Mouse (Mus musculus) limb, embryonic 11.5 days (tissue): ENCODE measurements around the gene Myh7. TPM values are rescaled to one million over a fixed set of nuclear protein-coding genes. Genes with fewer than 3 reads are reported as not detected.
"Not testable (repeated sequence)": the region's sequence is repeated elsewhere in the genome, so short reads cannot be mapped to it uniquely, and the experiment has no call there.

Experiments
- ATAC-seq: fragments of 200-750 bp; cut with Nextera tagmentation; 2 replicates; pipeline ENCODE4 v1.8.0; 2017; ENCODE audit warnings: low read depth; ENCODE audit not compliant: insufficient number of reproducible peaks, low FRiP score, low TSS enrichment
- DNase-seq: peaks from one replicate; pipeline ENCODE4 v3.0.0-alpha.2; 2015; ENCODE audit warnings: low spot score
- H3K27ac ChIP-seq: fragments of 300-500 bp; sonication (generic); replicated peaks from 2 replicates; pipeline ENCODE4 v1.5.1; 2014; ENCODE audit warnings: low read depth, mild to moderate bottlenecking, low read length
- H3K27me3 ChIP-seq: fragments of 300-500 bp; sonication (generic); 2 replicates; pipeline ENCODE4 v1.6.1; 2014; ENCODE audit warnings: mild to moderate bottlenecking, low read length, mixed read lengths; ENCODE audit not compliant: control insufficient read depth, insufficient read depth
- H3K36me3 ChIP-seq: fragments of 300-500 bp; sonication (generic); 2 replicates; pipeline ENCODE4 v1.6.1; 2014; ENCODE audit warnings: mild to moderate bottlenecking, low read length, moderate library complexity, mixed read lengths; ENCODE audit not compliant: control insufficient read depth, insufficient read depth
- H3K4me1 ChIP-seq: fragments of 300-500 bp; sonication (generic); 2 replicates; pipeline ENCODE4 v1.6.1; 2014; ENCODE audit warnings: low read length, mixed read lengths; ENCODE audit not compliant: control insufficient read depth, insufficient read depth
- H3K4me2 ChIP-seq: fragments of 300-500 bp; sonication (generic); 2 replicates; pipeline ENCODE4 v1.6.1; 2014; ENCODE audit warnings: low read depth, mild to moderate bottlenecking, moderate library complexity; ENCODE audit not compliant: severe bottlenecking
- H3K4me3 ChIP-seq: fragments of 300-500 bp; sonication (generic); 2 replicates; pipeline ENCODE4 v1.5.1; 2014; ENCODE audit warnings: low read depth, low read length
- H3K9ac ChIP-seq: fragments of 300-500 bp; sonication (generic); 2 replicates; pipeline ENCODE4 v1.6.1; 2014; ENCODE audit warnings: mild to moderate bottlenecking, low read length
- H3K9me3 ChIP-seq: fragments of 300-500 bp; sonication (generic); 2 replicates; pipeline ENCODE4 v1.6.1; 2016; ENCODE audit warnings: low read length; ENCODE audit not compliant: control insufficient read depth
- WGBS: fragments of 180-500 bp; shearing (Covaris S2); extraction: QIAGEN DNeasy Blood & Tissue Kit; methylation state at CpG from one replicate; pipeline ENCODE4 v1.1.7; 2014; 5-methylcytosine and 5-hydroxymethylcytosine counted together
- polyA plus RNA-seq: library from polyadenylated mRNA; unstranded; fragments of >200 nt; fragmentation: Nextera tagmentation; extraction: Ambion mirVana; gene quantifications from 2 replicates; pipeline ENCODE4 v1.2.1, GENCODE M21; 2014

The Myh7 gene
- polyA plus RNA-seq, 1 experiment from 2014 or later: 1.5 TPM

DNA sequence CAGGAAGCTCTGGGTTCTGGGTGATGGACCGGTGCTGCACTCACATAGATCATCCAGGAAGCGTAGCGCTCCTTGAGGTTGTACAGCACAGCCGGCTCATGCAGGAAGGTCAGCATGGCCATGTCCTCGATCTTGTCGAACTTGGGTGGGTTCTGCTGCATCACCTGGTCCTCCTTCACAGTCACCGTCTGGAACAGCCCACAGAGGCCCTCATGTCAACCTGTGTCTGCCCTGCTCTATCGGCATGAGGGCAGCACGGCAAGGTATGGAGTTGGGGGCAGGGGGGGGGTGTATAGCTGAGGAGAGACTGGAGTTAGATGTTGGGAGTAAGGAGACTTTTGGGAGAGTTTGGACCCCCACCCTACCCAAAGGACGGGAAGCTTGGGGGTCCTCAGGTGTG lies 2.2 kb downstream of the Myh7 start:
- ATAC-seq: no peak
- WGBS: 91% methylated on average over 10 of the region's 10 CpGs

DNA sequence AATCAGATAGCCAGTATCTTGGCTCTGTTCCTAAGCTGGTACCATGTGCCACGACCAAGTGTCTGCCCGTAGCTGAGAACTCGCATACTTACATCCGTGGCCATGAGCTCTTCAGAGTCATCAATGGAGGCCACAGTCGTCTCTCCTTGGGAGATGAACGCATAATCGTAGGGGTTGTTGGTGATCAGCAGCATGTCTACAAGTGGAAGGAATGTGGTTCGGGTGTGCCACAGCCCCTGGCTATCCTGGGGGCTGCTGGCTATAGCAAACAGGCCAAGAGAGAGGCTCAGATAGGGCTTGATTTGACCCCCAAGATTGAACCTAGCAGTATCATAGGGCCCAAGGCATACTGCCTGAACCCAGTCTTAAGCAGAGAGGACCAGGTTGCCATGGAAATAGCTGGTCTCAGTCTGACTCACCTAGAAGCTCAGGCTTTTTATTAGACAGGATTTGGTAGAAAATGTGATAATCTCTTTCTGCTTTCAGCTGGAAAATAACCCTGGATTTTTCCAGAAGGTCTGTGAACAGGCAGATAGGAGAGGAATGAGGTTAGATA lies 4.5 kb downstream of the Myh7 start:
- WGBS: 93% methylated on average over 8 of the region's 8 CpGs
- Histone ChIP-seq H3K9ac (no peak overlapping the region), H3K4me1 (0 out of 2 replicates have a peak, but pooled peaks cover 3% of the 10 kb centered on the region), H3K9me3 (no peaks in the 10 kb centered on the region), H3K27me3 (no peaks in the 10 kb centered on the region), H3K27ac (no peak overlapping the region), H3K4me3 (no peak overlapping the region), H3K36me3 (no peaks in the 10 kb centered on the region), H3K4me2 (no peak overlapping the region)
- ATAC-seq (no peak), DNase-seq (no peak)

More for the DNA sequence above, 2.2 kb downstream of the Myh7 start:
- Histone ChIP-seq H3K9ac (no peak overlapping the region), H3K27ac (no peak overlapping the region), H3K27me3 (no peaks in the 10 kb centered on the region), H3K9me3 (no peaks in the 10 kb centered on the region), H3K36me3 (no peaks in the 10 kb centered on the region), H3K4me2 (no peak overlapping the region), H3K4me1 (0 out of 2 replicates have a peak, but pooled peaks cover 3% of the 10 kb centered on the region), H3K4me3 (no peak overlapping the region)
- DNase-seq: no peak

DNA sequence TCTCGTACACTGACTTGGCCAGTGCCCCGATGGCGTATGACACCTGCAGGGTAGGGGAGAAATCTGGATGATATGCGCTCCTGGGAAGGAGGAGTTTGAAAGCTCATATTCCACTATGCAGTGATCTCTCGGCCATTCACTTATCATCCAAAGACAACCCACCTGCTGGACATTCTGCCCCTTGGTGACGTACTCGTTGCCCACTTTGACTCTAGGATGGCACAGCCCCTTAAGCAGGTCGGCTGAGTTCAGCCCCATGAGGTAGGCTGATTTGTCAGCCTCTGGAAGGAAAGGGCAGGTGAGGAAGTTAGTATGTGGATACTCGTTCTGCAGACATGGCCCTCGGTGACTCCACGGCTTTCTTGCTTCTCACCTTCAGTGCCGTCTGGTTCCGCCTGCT lies 5.5 kb downstream of the Myh7 start:
- Histone ChIP-seq H3K9me3 (no peaks in the 10 kb centered on the region), H3K27me3 (no peaks in the 10 kb centered on the region), H3K4me1 (no peaks in the 10 kb centered on the region), H3K4me2 (no peak overlapping the region), H3K36me3 (no peaks in the 10 kb centered on the region), H3K27ac (no peak overlapping the region), H3K9ac (no peak overlapping the region), H3K4me3 (no peak overlapping the region)
- DNase-seq: no peak
- WGBS: 94% methylated on average over 13 of the region's 13 CpGs
- no peak for ATAC-seq

DNA sequence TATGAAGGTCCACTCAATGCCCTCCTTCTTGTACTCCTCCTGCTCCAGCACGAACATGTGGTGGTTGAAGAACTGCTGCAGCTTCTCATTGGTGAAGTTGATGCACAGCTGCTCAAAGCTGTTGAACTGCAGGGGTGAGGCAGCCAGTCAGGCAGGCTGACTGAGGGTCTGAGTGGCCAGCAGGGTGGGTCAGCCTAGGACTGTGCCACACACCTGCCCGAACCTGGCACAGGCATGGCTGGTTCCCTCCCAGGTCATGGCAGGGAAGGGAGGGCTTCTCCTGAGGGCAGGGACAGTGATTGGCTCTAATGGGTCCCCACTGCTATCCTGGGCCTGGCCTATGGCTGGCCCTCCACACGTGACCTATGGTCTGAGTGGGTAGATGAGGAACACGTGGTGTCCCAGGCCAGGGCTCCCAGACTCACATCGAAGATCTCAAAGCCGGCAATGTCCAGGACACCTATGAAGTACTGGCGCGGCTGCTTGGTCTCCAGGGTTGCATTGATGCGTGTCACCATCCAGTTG lies 6.0 kb downstream of the Myh7 start:
- 85% methylated on average over 9 of the region's 9 CpGs for WGBS
- H3K4me3 ChIP-seq, H3K27ac ChIP-seq, H3K36me3 ChIP-seq, H3K4me1 ChIP-seq, H3K9ac ChIP-seq, ATAC-seq, H3K4me2 ChIP-seq, DNase-seq, H3K9me3 ChIP-seq, H3K27me3 ChIP-seq: not testable (repeated sequence)

DNA sequence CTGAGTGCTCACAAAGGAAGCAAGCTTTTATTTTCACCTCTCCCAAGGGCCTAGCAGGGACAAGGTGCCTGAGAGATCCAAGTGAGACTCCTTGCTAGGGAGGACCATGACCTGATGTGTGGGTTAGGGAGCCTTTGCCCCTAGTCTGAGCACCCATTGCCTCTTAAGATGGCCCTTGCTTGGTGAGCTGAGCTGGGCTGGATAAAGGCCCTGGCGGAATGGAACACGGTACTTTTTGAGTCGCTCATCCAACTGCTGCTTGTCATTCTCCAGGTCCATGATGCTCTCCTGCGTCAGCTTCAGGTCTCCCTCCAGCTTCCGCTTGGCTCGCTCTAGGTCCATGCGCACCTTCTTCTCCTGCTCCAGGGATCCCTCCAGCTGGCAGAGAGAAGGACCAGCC lies 12.5 kb downstream of the Myh7 start:
- Histone ChIP-seq H3K9ac (no peak overlapping the region), H3K36me3 (no peaks in the 10 kb centered on the region), H3K27me3 (no peaks in the 10 kb centered on the region), H3K4me1 (no peaks in the 10 kb centered on the region), H3K4me3 (no peak overlapping the region), H3K9me3 (no peaks in the 10 kb centered on the region), H3K27ac (no peak overlapping the region), H3K4me2 (no peak overlapping the region)
- WGBS: 90% methylated on average over 7 of the region's 7 CpGs
- DNase-seq (no peak), ATAC-seq (no peak)

DNA sequence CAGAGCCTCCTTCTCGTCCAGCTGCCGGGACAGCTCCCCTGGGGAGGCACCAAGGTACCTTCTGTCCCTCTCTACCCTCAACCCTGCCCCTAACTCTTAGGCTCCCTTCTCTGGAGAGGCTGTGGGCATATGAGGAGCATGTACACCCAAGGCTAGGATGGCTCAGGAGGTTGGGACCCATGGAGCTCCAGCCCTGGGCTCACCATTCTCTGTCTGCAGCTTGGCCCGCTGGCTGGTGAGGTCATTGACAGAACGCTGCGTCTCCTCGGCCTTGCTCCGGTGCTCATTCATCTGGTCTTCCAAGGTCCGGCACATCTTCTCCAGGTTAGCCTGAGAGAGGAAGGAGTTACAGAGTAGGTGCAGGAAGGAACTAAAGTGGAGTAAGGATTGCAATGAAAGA lies 15.8 kb downstream of the Myh7 start:
- Histone ChIP-seq H3K9me3 (no peaks in the 10 kb centered on the region), H3K36me3 (no peaks in the 10 kb centered on the region), H3K4me2 (no peak overlapping the region), H3K9ac (no peak overlapping the region), H3K4me3 (no peak overlapping the region), H3K4me1 (no peaks in the 10 kb centered on the region), H3K27ac (no peak overlapping the region), H3K27me3 (peaks cover 3% of the 10 kb centered on the region; the same call in 1 of the 2 replicates)
- no peak for DNase-seq
- no peak for ATAC-seq
- WGBS: 89% methylated on average over 8 of the region's 8 CpGs

DNA sequence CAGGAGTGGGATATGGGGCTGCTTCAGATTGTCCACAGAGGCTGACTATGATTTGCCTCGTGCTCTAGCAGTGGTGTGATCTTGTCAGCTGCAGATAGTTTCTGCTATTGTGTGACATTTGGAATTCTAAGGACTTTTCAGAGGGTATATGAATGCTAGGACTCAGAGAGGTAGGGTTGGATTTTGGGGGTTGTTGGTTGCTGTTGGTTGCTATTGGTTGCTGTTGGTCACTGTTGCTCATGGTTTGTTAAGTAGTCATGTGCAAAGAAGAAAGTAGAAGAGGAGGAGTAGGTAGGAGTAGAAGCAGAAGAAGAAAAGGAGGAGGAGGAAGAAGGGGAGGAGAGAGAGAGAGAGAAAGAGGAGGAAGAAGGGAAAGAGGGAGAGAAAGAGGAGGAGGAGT lies 17.8 kb downstream of the Myh7 start, which contains the start of gene Gm17428:
Gene Gm17428, plus strand, starts transcription at position 301 of the 400 bp plus-strand sequence.
- Histone ChIP-seq H3K27me3 (peaks cover 3% of the 10 kb centered on the region; the same call in 1 of the 2 replicates), H3K4me3 (no peak within 1 kb of the TSS), H3K4me2 (no peak within 1 kb of the TSS), H3K27ac (no peak within 1 kb of the TSS), H3K9me3 (no peaks in the 10 kb centered on the region), H3K36me3 (no peaks in the 10 kb centered on the region), H3K9ac (no peak within 1 kb of the TSS), H3K4me1 (no peaks in the 10 kb centered on the region)
- WGBS: 64% methylated on average over 1 of the region's 1 CpGs
- ATAC-seq: no peak
- no peak for DNase-seq

DNA sequence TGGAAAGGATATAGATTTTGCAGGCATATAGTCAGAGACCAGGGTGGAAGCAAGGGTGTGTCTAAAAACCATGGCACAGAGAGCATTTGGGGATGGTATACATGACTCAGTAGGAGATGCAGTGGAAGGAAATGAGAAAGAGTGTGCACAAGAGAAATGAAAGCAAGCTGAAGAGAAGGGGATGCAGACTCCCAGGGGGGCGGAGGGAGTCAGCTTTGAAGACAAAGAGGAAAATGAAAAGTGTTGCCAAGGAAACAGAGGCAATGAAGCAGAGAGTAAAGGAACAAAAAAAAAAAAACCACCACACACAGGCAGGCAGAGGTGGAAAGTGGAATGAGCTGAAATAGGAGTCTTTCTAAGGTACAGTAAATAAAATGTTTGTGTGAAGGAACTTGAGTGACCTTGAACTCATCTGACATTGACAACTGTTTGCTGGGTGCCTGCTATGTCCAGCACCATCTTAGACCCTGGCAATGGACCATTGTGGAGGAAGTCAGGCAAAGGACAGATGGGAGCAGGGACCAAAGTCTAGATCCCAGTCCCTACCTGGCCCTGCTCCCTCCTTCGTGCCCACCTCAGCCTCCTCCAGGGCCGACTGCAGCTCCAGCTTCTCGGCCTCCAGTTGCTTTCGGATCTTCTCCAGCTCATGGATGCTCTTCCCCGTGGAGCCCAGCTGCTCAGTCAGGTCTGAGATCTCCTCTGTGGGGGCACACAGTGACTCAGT lies 20.2 kb downstream of the Myh7 start:
- Histone ChIP-seq H3K36me3 (no peaks in the 10 kb centered on the region), H3K4me3 (no peak overlapping the region), H3K4me1 (no peaks in the 10 kb centered on the region), H3K9me3 (no peaks in the 10 kb centered on the region), H3K27ac (no peak overlapping the region), H3K4me2 (no peak overlapping the region), H3K9ac (no peak overlapping the region), H3K27me3 (peaks cover 3% of the 10 kb centered on the region; the same call in 1 of the 2 replicates)
- DNase-seq (no peak), ATAC-seq (no peak)
- WGBS: 86% methylated on average over 6 of the region's 6 CpGs
